Mouse (Mus musculus) c-Kit-positive CD71-positive TER-119-negative erythroid progenitor cells, embryonic 14.5 days (primary cell): ENCODE measurements around the gene Abhd11.
A peak's percentile ranks its signal among the peaks of the same experiment; 100 is the strongest.
"Not testable (repeated sequence)": the region's sequence is repeated elsewhere in the genome, so short reads cannot be mapped to it uniquely, and the experiment has no call there.

Experiments
- DNase-seq: peaks from one replicate; pipeline ENCODE4 v3.0.0-alpha.2; 2013; ENCODE audit warnings: low read depth

Abhd11 gene

DNA sequence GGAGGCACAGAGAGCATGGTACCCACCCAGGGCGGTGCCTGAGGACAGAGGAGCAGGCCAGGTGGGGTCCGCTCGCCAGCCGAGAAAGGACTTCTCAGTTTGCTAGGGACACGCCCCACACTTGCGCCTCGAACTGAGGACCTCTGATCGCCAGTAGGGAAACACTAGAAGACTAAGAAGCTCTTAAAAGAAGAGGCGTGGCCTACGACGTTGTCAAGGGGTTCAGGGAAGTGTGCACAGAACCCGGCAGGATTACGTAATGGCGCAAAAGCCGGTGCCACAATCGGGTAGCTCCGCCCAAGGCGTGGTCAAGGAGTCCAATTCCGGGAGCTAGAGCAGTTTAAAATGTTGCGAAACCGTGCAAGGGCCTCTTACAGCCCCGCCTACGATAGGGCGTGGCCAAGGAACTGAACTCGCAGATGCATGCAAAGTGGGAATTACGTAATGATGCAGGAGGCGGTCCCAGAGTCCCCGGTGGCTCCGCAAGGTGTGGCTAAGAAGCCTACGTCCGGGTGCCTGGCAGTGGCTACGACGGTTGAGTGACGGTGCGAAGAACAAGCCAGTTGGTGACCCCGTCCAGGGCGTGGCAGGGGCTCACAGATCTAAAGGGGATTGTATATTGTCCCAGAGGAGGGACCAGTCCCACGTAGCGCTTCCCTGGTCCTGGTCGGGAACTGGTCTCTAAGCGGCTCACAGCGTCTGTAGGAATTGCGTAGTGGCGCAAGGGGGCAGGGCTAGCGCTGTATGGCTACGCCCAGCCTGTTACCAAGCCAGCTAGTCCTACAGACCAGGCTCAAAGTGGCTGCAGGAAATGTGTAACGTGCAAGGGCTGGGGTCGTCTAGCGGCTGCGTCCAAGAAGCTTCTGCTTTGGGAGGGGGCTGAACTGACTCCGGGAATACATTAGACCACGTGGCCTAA lies at the start of gene Abhd11:
Abhd11 (plus strand) TSS at position 482 of the 919 bp plus-strand sequence.
- peak; percentile 100 for DNase-seq

- no peak for DNase-seq
Measured at GRCm38 (mm10) chr5:134960430-134960829, 48.5 kb upstream of the Abhd11 start.

DNA sequence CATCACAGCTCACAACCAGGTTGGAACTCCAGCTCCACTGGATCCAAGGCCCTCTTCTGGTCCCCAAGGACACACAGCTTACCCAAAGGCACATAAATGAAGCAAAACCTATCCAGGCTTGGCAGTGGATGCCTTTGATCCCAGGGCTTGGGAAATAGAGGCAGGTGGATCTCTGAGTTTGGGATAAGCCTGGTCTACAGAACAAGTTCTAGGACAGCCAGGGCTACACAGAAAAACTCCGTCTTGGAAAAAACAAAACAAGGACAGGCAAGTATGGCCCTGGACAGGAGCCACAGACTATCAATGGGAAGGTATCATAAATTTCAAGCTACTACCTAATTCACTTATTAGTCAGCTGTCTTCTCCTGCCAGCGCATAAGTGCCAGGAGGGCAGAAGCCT lies 47.4 kb upstream of the Abhd11 start:
- DNase-seq: no peak

DNA sequence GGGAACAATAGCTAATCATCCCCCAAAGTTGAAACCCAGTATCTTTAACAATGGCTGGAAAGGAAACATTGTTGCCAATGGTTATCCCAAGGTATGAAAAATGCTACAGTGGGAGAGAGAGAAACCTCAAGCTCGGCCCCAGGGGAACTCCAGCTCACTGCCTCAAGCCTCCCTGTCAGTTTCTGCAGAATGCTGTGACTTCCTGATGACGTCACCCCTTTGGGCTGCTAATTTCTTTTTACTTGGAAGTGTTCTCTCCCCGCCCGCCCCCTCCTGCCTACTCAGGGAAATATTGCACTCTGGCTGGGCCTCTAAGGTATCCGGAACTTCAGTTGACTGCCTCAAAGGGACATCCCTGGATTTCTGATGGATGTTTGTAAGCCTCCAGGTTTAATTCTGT lies 45.4 kb upstream of the Abhd11 start:
- DNase-seq: no peak

- not testable (repeated sequence) for DNase-seq
Measured at GRCm38 (mm10) chr5:134964655-134965054, 44.3 kb upstream of the Abhd11 start.

DNA sequence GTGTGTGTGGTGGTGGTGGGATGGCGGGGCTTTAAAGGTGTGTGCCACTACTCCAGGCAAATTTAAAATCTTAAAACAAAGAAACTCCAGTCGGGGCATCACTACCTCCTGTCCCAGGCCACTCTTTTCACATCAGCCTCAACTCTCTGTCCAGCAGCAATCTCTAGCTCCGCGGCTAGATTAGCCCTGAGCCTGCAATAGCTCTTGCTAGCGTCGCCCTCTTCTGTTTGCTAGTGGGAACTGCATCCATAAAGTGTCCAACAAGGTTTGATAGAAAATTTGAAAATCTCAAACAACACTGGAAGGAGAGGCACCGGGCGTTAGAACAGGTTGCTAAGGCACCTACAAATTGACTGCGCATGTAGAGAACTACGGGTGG lies 43.5 kb upstream of the Abhd11 start:
- DNase-seq: peak; percentile 75

DNA sequence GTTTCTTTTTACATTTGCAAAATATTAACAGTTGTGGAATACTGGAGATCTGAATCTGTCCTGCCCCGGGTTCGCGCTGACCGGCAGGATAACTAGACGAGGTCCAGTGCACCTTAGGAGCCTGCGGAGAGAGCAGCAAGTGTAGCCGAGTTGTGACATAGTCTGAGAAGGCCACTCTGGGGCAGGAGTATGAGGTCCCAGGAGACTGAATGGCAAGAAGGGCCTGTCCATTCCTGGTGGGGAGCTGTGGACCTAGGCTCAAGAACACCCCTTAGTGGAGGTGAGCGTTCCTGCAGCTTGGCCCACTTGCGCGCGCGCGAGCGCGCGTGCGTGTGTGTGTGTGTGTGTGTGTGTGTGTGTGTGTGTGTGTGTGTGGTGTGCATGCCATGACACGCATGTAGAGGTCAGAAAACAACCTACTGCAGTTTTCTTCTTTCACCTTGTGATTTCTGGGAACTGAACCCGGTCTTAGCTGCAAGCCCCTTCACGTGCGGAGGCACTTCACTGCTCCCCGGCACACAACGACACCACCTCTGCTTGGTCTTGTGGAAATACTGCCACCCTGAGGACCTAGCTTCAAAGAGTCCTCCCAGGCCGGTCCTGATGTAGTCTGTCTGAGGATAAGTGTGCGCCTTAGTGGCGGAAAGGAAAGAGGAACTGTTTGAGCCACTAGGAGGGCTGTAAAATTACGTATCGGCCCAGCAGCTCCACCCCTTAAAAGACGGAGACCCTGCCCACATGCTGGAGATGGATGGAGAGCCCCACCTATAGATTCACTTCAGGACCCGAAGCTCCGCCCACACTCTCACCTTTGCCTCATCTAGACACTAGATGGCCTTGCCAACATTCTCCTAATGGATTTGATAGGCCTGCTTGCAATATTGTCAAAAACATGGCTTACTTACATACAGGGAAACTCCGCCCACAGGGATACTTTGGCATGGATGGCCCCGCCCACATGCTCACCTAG lies 42.8 kb upstream of the Abhd11 start:
- peak; percentile 49 for DNase-seq

DNA sequence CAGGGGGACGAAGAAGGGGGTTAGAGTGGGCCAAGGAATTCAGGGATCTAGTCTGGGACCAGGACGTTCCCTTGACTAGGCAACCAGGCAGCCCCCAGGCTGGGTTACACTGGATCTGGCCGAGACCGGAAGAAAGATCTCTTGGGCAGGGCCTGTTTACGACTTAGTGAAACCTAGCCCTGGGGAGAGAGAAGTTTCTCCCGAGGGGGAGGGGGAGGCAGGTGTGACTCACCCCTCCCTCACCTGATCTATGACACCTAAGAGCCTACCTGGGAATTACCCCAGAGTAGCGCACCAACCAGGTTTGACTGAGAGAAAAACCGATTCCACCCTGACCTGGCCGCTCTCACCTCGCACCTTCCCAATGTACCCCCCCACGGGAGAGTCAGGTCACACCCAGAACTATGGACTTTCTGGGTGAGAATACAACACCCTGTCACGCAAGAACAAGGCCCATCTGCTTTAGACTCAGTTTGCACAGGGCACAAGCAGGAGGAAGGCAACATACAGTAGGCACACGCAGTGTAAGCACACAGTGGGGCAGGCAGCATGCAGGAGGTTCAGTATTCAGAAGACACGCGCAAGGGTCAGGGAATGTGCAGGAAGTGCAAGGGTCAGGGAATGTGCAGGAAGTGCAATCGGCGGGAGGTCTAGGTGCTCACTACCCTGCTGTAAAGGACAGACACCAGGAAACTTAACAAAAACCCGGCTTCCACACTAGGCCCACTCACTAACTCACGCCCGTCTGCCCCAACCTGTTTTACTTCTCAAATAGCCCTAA lies 41.6 kb upstream of the Abhd11 start:
- DNase-seq: no peak

GRCm38 (mm10) chr5:134970671-134971070 lies 38.3 kb upstream of the Abhd11 start:
- no peak for DNase-seq

DNA sequence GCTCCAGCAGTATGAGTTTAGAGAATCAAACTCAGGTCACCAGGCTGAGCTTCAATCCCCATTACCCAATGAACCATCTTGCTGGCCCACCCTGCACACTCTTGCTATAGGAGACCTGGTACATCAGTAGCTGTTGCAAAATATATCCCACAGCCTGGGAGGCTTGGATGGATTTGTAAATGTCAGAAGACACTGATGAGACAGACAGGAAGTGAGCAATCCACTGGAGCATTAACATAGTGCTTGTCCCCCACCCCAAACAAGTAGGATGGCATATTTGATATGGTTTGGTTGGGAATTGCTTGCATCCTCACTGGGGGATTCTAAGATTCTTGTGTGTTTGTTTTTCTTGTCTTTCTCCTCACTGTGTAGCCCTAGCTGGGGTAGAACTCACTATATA lies 35.9 kb upstream of the Abhd11 start:
- no peak for DNase-seq

DNA sequence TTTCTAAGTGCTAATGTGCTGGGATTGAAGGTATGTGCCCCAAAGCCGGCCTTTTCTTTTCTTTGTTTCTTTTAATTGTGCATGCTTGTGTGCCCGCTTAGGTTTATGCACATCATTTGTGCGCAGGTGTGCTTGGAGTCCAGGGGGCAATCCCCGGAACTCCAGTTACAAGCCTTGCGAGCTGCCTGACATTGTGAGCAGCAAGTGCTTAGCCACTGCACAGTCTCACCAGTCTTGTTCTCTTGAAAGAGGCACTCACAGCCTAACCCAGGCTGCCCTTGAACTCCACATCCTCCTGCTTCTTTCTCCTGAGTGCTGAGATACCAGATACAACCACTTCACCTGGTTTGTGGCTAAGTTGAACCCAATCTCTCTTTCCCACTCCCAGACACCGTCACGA lies 35.4 kb upstream of the Abhd11 start:
- no peak for DNase-seq

DNA sequence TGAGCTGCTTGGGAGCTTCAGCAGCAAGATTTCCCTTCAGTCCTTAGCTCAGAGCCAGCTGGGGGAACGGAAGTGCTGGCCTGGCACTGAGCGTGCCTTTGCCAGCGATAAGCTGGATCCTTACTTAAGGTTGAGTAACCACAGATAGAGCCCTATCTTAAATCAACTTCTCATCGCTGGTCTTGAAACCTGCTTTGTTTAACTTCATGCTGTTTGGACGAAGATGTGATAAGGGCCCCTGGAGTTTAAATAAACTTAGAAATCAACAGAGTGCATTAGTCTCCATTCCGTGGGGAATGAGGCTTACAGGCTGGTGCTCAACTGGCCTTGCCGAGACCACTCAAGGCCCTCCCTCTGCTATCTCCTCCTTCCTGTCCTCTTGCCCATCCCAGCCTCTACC lies 34.7 kb upstream of the Abhd11 start:
- DNase-seq: peak; percentile 34

GRCm38 (mm10) chr5:134974921-134975320 lies 34.0 kb upstream of the Abhd11 start:
- DNase-seq: no peak

GRCm38 (mm10) chr5:134976164-134976563 lies 32.8 kb upstream of the Abhd11 start:
- peak; percentile 38 for DNase-seq

- DNase-seq: no peak
Measured at GRCm38 (mm10) chr5:134976577-134977250, 32.2 kb upstream of the Abhd11 start.

DNA sequence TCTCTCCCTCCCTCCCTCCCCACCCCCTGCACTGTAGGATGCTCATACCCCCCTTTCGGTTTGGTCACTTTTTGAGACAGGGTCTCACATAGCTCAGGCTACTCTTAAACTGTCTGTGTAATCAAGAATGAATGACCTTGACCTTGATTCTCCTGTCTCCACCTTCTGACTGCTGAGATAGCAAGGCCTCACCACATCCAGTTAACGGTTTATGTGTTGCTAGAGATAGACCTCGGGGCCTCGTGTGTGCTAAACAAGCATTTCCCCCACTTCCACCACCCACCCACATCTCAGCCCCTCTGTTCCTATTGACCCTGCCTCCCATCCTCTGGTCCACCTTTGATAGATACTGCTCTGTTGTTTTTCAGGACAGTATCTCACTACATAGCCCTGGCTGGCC lies 31.1 kb upstream of the Abhd11 start:
- no peak for DNase-seq

- DNase-seq: no peak
Measured at GRCm38 (mm10) chr5:134981149-134981548, 27.8 kb upstream of the Abhd11 start.

GRCm38 (mm10) chr5:134983111-134983510 lies 25.8 kb upstream of the Abhd11 start:
- DNase-seq: no peak

DNA sequence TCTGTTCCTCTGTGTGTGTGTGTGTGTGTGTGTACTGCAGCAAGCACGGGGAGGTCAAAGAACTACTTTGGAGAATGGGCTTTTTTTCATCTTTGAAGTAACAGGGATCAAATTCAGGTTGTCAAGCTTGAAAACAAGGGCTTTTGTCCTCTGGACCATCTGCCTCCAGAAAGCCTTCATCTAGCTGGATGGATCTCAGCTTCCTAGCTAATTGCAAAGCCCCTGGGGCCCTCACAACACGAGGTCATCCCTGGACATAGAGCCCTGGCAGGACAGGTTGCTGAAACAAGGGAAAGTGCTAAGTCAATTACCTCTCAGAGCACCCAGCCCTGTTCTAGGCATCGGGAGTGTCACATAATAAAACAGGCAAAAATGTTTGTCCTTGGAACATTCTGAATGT lies 25.2 kb upstream of the Abhd11 start:
- no peak for DNase-seq

- no peak for DNase-seq
Measured at GRCm38 (mm10) chr5:134985633-134986297, 23.2 kb upstream of the Abhd11 start, which contains the start of gene Cldn3. Cldn3 (plus strand) TSS chr5:134986214.
